In the genomic region with DNA sequence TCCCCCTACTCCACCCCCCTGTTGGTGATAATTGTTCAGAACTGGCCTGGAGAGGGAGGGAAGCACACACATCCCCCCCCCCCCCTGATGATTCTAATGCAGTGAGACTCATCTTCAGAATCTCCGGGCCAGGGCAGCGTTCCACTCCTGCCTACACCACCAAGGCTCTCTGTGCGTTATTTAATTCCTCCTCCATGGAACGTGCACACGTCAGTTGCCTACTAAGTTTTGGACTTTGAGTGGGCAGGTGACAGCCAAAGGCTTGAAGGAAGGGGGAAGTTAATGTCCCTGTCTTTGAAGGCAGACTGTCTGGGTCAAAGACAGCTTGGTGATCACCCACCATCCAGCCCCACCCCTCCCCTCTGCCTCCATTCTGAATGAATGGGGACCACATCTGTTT, we compare ENCODE assay signal across 24 mouse cellular contexts.
DNase-seq lines count a peak whose midpoint lies in the region; ATAC-seq and TF ChIP-seq lines count a peak whose summit lies in the region.
"Had no signal": no experiment of that assay in that cellular context is flagged by ENCODE, and none has a peak within 500 bp of the region (broad histone marks: within the 10 kb centered on the region; RNA-seq: fewer than 3 reads in every experiment).

No protein-coding gene starts in this region.

- no peak for DNase-seq in forebrain, embryonic 10.5 days (ENCODE audit: extremely low spot score, low spot score)
- no peak for DNase-seq in forebrain, postnatal 0 days
- no peak for DNase-seq in kidney, adult 18-20 months
- DNase-seq in right cerebral cortex, adult 18-20 months = peak; percentile 3
- DNase-seq in right cerebral cortex, postnatal 4 days = no peak
- no peak for DNase-seq in adipocyte (ENCODE audit: low spot score)
- DNase-seq: adrenal gland, postnatal 36 days; cerebellum, adult 11 months; cerebellum, adult 9-11 months; gastrocnemius, postnatal 14 days; heart, adult 18-20 months; heart, postnatal 36 days; kidney, postnatal 25 days; layer of hippocampus, postnatal 36 days; liver; lung, postnatal 4 days had no signal

- WGBS in forebrain, embryonic 10.5 days = 69% methylated on average over 5 of the region's 5 CpGs
- 70% methylated on average over 5 of the region's 5 CpGs for WGBS in forebrain, postnatal 0 days
- WGBS in kidney, embryonic 15.5 days = 29% methylated on average over 5 of the region's 5 CpGs

- no peak overlapping the region for H3K9ac ChIP-seq in forebrain, postnatal 0 days
- no peak overlapping the region for H3K9ac ChIP-seq in kidney, embryonic 15.5 days
- H3K9ac ChIP-seq: embryonic facial prominence, embryonic 15.5 days; forebrain, embryonic 15.5 days; liver, embryonic 15.5 days; lung, embryonic 15.5 days had no signal

- no peak for TF ChIP-seq CTCF in forebrain, postnatal 0 days (IDR thresholded peaks at IDR 0.05; ENCODE audit: low read depth)

- H3K27me3 ChIP-seq in forebrain, embryonic 10.5 days (ENCODE audit: poor library complexity, severe bottlenecking) = peaks cover 7% of the 10 kb centered on the region
- H3K27me3 ChIP-seq in forebrain, postnatal 0 days (ENCODE audit: insufficient read depth, low read length) = no peaks in the 10 kb centered on the region; the same call in none of the 2 replicates
- peaks cover 7% of the 10 kb centered on the region; the same call in 1 of the 2 replicates for H3K27me3 ChIP-seq in kidney, embryonic 15.5 days
- H3K27me3 ChIP-seq: embryonic facial prominence, embryonic 15.5 days; forebrain, embryonic 15.5 days; lung, embryonic 15.5 days had no signal

- peaks cover 3% of the 10 kb centered on the region; the same call in 1 of the 2 replicates for H3K9me3 ChIP-seq in forebrain, embryonic 10.5 days
- H3K9me3 ChIP-seq in forebrain, postnatal 0 days (ENCODE audit: low read length) = no peaks in the 10 kb centered on the region
- H3K9me3 ChIP-seq in kidney, embryonic 15.5 days (replicated peaks) = no peaks in the 10 kb centered on the region
- H3K9me3 ChIP-seq: embryonic facial prominence, embryonic 15.5 days; forebrain, embryonic 15.5 days; liver, embryonic 15.5 days; lung, embryonic 15.5 days had no signal

- peak overlapping the region; percentile 64 for H3K27ac ChIP-seq in forebrain, embryonic 10.5 days
- H3K27ac ChIP-seq in forebrain, postnatal 0 days (ENCODE audit: low read depth, low read length) = no peak overlapping the region
- H3K27ac ChIP-seq in kidney, embryonic 15.5 days = peak overlapping the region; percentile 67
- H3K27ac ChIP-seq: embryonic facial prominence, embryonic 15.5 days; forebrain, embryonic 15.5 days; hindbrain, postnatal 0 days; liver, embryonic 15.5 days; lung, embryonic 15.5 days had no signal

- H3K4me3 ChIP-seq in forebrain, embryonic 10.5 days = no peak overlapping the region
- no peak overlapping the region for H3K4me3 ChIP-seq in forebrain, postnatal 0 days (ENCODE audit: low read depth, low read length)
- H3K4me3 ChIP-seq in kidney, embryonic 15.5 days (replicated peaks) = no peak overlapping the region
- H3K4me3 ChIP-seq: embryonic facial prominence, embryonic 15.5 days; forebrain, embryonic 15.5 days; liver, embryonic 15.5 days; lung, embryonic 15.5 days had no signal

- H3K36me3 ChIP-seq in forebrain, embryonic 10.5 days (replicated peaks) = no peaks in the 10 kb centered on the region
- H3K36me3 ChIP-seq in forebrain, postnatal 0 days (ENCODE audit: insufficient read depth) = no peaks in the 10 kb centered on the region
- H3K36me3 ChIP-seq in kidney, embryonic 15.5 days = no peaks in the 10 kb centered on the region
- H3K36me3 ChIP-seq: embryonic facial prominence, embryonic 15.5 days; forebrain, embryonic 15.5 days; liver, embryonic 15.5 days; lung, embryonic 15.5 days had no signal

- H3K4me2 ChIP-seq in forebrain, postnatal 0 days (ENCODE audit: low read depth) = no peak overlapping the region
- no peak overlapping the region for H3K4me2 ChIP-seq in kidney, embryonic 15.5 days
- H3K4me2 ChIP-seq: embryonic facial prominence, embryonic 15.5 days; forebrain, embryonic 15.5 days; liver, embryonic 15.5 days; lung, embryonic 15.5 days had no signal

- H3K4me1 ChIP-seq in forebrain, embryonic 10.5 days = peaks cover 74% of the 10 kb centered on the region
- H3K4me1 ChIP-seq in forebrain, postnatal 0 days (ENCODE audit: insufficient read depth) = no peaks in the 10 kb centered on the region
- peaks cover 56% of the 10 kb centered on the region for H3K4me1 ChIP-seq in kidney, embryonic 15.5 days
- H3K4me1 ChIP-seq: liver, embryonic 15.5 days had no signal

- no peak for ATAC-seq in forebrain, postnatal 0 days
- no peak for ATAC-seq in kidney, embryonic 15.5 days (replicated peaks; ENCODE audit: low FRiP score)
- ATAC-seq: CD4-positive, CD25-positive, alpha-beta regulatory T cell, adult 4 months; forebrain, embryonic 15.5 days; hindbrain, postnatal 0 days; intestine, embryonic 16.5 days had no signal
